Mouse (Mus musculus): ENCODE data around the gene Best3. TPM values are rescaled to one million over a fixed set of nuclear protein-coding genes. Genes with fewer than 3 reads are reported as not detected.

Gene Best3
- polyA plus RNA-seq, 1 experiment from 2014 or later = 0.10 TPM

DNA sequence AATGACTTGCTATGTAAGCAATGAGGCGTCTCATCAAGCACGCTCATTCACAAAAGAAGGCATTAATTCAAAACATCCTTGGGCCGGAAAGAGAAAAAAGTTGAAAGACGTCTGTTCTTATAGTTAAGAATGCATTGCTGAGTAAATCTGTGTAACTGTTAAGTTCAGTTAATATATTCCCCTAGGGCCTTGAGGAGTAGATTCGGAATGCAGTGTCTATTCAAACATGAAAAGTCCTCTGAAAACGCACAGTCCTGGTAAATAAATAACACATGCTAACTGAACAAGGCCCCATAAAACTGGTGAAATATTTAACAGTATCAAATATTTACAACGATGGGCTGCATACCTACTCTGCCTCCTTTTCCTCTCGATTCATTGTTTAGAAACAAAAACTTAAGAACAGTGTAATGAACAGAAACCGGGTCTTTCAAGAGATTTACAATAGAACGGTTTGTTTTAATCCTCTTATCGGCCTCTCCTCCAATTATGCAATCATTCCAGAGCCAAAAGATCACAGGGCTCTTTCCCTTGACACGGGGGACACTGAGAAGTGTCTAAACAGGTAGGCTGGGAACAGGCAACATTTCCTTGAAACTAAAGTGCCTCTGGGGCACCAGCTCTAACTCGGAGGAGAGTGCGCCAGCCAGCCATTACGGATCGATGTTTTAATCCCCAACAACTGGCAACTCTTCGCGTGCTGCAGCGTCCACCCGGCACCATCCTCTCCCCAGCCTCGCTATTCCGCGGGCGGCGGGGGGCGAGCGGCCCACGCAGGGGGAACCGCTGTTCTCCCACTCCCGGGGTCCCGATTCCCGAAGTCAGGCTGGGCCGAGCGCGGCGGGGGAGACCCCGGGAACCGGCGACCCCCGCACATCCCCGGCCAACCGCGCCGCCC, 36.8 kb upstream of the Best3 start:
- Histone ChIP-seq H3K27ac (replicated peaks) (peak overlapping the region; percentile 89), H3K4me2 (replicated peaks; ENCODE audit: low read depth) (peak overlapping the region; percentile 98), H3K9me3 (ENCODE audit: control insufficient read depth, low read length) (no peaks in the 10 kb centered on the region), H3K4me3 (ENCODE audit: low read depth, low read length) (peak overlapping the region; percentile 75), H3K4me1 (replicated peaks; ENCODE audit: control insufficient read depth, insufficient read depth) (no peaks in the 10 kb centered on the region), H3K36me3 (ENCODE audit: control insufficient read depth, insufficient read depth, low read length) (no peaks in the 10 kb centered on the region), H3K9ac (ENCODE audit: low read length) (peak overlapping the region; percentile 76), H3K27me3 (ENCODE audit: control insufficient read depth, insufficient read depth, low read length) (no peaks in the 10 kb centered on the region)
- WGBS = 5% methylated on average over 44 of the region's 44 CpGs
- ATAC-seq (ENCODE audit: low FRiP score, low TSS enrichment) (no peak; the same call in 1 of the 2 replicates), DNase-seq (ENCODE audit: low spot score) (no peak)
- TF ChIP-seq EP300 (optimal IDR thresholded peaks at IDR 0.05) (no peak), CTCF (IDR thresholded peaks at IDR 0.05; ENCODE audit: low read depth) (no peak)

- H3K4me2 ChIP-seq (replicated peaks; ENCODE audit: low read depth) = peak within 1 kb of the TSS; percentile 98
- no peaks in the 10 kb centered on the region for H3K27me3 ChIP-seq (ENCODE audit: control insufficient read depth, insufficient read depth, low read length)
- WGBS = 0% methylated on average over 17 of the region's 103 CpGs
- no peaks in the 10 kb centered on the region for H3K4me1 ChIP-seq (replicated peaks; ENCODE audit: control insufficient read depth, insufficient read depth)
- no peak for TF ChIP-seq EP300 (optimal IDR thresholded peaks at IDR 0.05)
- peak; percentile 85 for TF ChIP-seq CTCF (IDR thresholded peaks at IDR 0.05; ENCODE audit: low read depth)
- ATAC-seq (ENCODE audit: low FRiP score, low TSS enrichment) = peak; percentile 93
- peak within 1 kb of the TSS; percentile 75 for H3K4me3 ChIP-seq (ENCODE audit: low read depth, low read length)
- no peaks in the 10 kb centered on the region for H3K9me3 ChIP-seq (ENCODE audit: control insufficient read depth, low read length)
- H3K36me3 ChIP-seq (ENCODE audit: control insufficient read depth, insufficient read depth, low read length) = no peaks in the 10 kb centered on the region
- DNase-seq (ENCODE audit: low spot score) = peak; percentile 96
- peak within 1 kb of the TSS; percentile 89 for H3K27ac ChIP-seq (replicated peaks)
- H3K9ac ChIP-seq (ENCODE audit: low read length) = peak within 1 kb of the TSS; percentile 76
These were observed 35.9 kb upstream of the Best3 start, which contains the start of gene Rab3ip for GRCm38 (mm10) chr10:116950009-116950769. Gene Rab3ip (minus strand): TSS chr10:116950769.

- WGBS = 22% methylated on average over 5 of the region's 5 CpGs
- ATAC-seq (ENCODE audit: low FRiP score, low TSS enrichment) (no peak), DNase-seq (ENCODE audit: low spot score) (no peak)
- H3K4me1 ChIP-seq (replicated peaks; ENCODE audit: control insufficient read depth, insufficient read depth) = no peaks in the 10 kb centered on the region
- H3K36me3 ChIP-seq (ENCODE audit: control insufficient read depth, insufficient read depth, low read length) = no peaks in the 10 kb centered on the region
- H3K4me3 ChIP-seq (ENCODE audit: low read depth, low read length) = peak overlapping the region; percentile 75
- no peak overlapping the region for H3K27ac ChIP-seq (replicated peaks)
- H3K4me2 ChIP-seq (replicated peaks; ENCODE audit: low read depth) = peak overlapping the region; percentile 98
- no peaks in the 10 kb centered on the region for H3K9me3 ChIP-seq (ENCODE audit: control insufficient read depth, low read length)
- no peaks in the 10 kb centered on the region for H3K27me3 ChIP-seq (ENCODE audit: control insufficient read depth, insufficient read depth, low read length)
- no peak overlapping the region for H3K9ac ChIP-seq (ENCODE audit: low read length)
- TF ChIP-seq EP300 (optimal IDR thresholded peaks at IDR 0.05) (no peak), CTCF (IDR thresholded peaks at IDR 0.05; ENCODE audit: low read depth) (no peak)
These were observed 35.2 kb upstream of the Best3 start for GRCm38 (mm10) chr10:116950886-116951285.

GRCm38 (mm10) chr10:116955191-116955590, 30.9 kb upstream of the Best3 start:
- H3K27me3 ChIP-seq (ENCODE audit: control insufficient read depth, insufficient read depth, low read length) = no peaks in the 10 kb centered on the region
- 92% methylated on average over 6 of the region's 6 CpGs for WGBS
- ATAC-seq (ENCODE audit: low FRiP score, low TSS enrichment) = no peak
- no peaks in the 10 kb centered on the region for H3K9me3 ChIP-seq (ENCODE audit: control insufficient read depth, low read length)
- no peak for TF ChIP-seq EP300 (optimal IDR thresholded peaks at IDR 0.05)
- no peak for TF ChIP-seq CTCF (IDR thresholded peaks at IDR 0.05; ENCODE audit: low read depth)
- no peak for DNase-seq (ENCODE audit: low spot score)
- H3K36me3 ChIP-seq (ENCODE audit: control insufficient read depth, insufficient read depth, low read length) = no peaks in the 10 kb centered on the region
- no peak overlapping the region for H3K27ac ChIP-seq (replicated peaks)
- H3K9ac ChIP-seq (ENCODE audit: low read length) = no peak overlapping the region
- no peak overlapping the region for H3K4me2 ChIP-seq (replicated peaks; ENCODE audit: low read depth)
- H3K4me3 ChIP-seq (ENCODE audit: low read depth, low read length) = no peak overlapping the region
- no peaks in the 10 kb centered on the region for H3K4me1 ChIP-seq (replicated peaks; ENCODE audit: control insufficient read depth, insufficient read depth)

DNA sequence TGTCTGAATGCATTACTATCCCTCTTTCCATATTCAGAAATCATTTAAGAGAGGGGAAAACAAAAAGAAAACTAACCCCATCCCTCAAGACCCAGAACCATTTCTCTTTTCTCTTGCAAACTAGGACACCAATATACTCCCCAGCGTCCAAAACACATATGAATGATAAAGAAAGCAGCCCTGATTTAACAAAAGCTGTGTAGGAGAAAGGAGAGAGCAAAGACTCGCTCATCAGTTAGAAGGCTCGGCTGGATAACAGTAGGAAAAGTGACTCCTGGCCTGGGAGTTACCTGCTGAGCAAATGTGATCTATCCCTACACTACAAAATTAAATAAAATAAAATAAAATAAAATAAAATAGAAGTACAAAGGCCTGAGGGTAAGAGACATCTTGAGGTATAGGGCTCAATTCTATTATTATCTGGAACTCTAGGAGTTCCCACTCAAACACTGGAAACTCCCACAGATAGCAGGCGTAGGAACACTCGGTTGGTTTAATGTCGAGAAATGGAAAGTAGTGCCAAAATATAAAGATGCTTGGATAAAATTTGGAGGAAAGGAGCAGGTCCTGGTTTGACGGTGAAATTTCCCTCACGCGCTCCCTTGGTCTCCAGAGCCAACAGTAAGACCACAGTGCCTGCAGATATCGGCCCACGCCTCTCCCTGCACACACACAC, 29.5 kb upstream of the Best3 start:
- H3K9me3 ChIP-seq (ENCODE audit: control insufficient read depth, low read length) = no peaks in the 10 kb centered on the region
- WGBS = 94% methylated on average over 11 of the region's 11 CpGs
- ATAC-seq (ENCODE audit: low FRiP score, low TSS enrichment) (no peak), DNase-seq (ENCODE audit: low spot score) (no peak)
- H3K27ac ChIP-seq (replicated peaks) = no peak overlapping the region
- no peaks in the 10 kb centered on the region for H3K27me3 ChIP-seq (ENCODE audit: control insufficient read depth, insufficient read depth, low read length)
- H3K4me3 ChIP-seq (ENCODE audit: low read depth, low read length) = no peak overlapping the region
- H3K4me1 ChIP-seq (replicated peaks; ENCODE audit: control insufficient read depth, insufficient read depth) = no peaks in the 10 kb centered on the region
- no peaks in the 10 kb centered on the region for H3K36me3 ChIP-seq (ENCODE audit: control insufficient read depth, insufficient read depth, low read length)
- H3K4me2 ChIP-seq (replicated peaks; ENCODE audit: low read depth) = no peak overlapping the region
- TF ChIP-seq EP300 (optimal IDR thresholded peaks at IDR 0.05) (no peak), CTCF (IDR thresholded peaks at IDR 0.05; ENCODE audit: low read depth) (no peak)
- H3K9ac ChIP-seq (ENCODE audit: low read length) = no peak overlapping the region
